Mouse (Mus musculus) duodenum, adult 2 months (tissue): ENCODE results near the gene Trp73. TPM values are rescaled to one million over a fixed set of nuclear protein-coding genes. Genes with fewer than 3 reads are reported as not detected.

Experiments
- polyA plus RNA-seq: library from polyadenylated mRNA; depleted of rRNA; stranded (reverse); fragments of >200 nt; gene quantifications from 2 replicates; pipeline ENCODE4 v1.2.3, GENCODE M21; 2012; ENCODE audit warnings: low replicate concordance; rRNA removed

Trp73 gene
- polyA plus RNA-seq = 0.23 and 0.28 TPM in 2 replicates

GRCm38 (mm10) chr4:154140182-154140212 lies at the start of gene Trp73:
TSS of gene Trp73 (minus strand) at chr4:154140208.

GRCm38 (mm10) chr4:154170506-154171150 lies 30.6 kb upstream of the Trp73 start, which contains the start of gene Megf6:
TSS of gene Megf6 (plus strand) at chr4:154170730.

GRCm38 (mm10) chr4:154160538-154161390 lies 20.8 kb upstream of the Trp73 start, which contains the start of gene Tprgl:
TSS of gene Tprgl (minus strand) at chr4:154160666.

GRCm38 (mm10) chr4:154142211-154143040 lies 2.4 kb upstream of the Trp73 start, which contains the start of gene Wrap73:
TSS of gene Wrap73 (plus strand) at chr4:154142372.

GRCm38 (mm10) chr4:154042577-154042976 lies 97.4 kb downstream of the Trp73 start, which contains the start of gene Ccdc27:
TSS of gene Ccdc27 (minus strand) at chr4:154042677.

GRCm38 (mm10) chr4:154025641-154026440 lies 114.2 kb downstream of the Trp73 start, which contains the start of gene Smim1:
TSS of gene Smim1 (minus strand) at chr4:154026230.

GRCm38 (mm10) chr4:154011646-154012089 lies 128.3 kb downstream of the Trp73 start, which contains the start of gene Lrrc47:
TSS of gene Lrrc47 (plus strand) at chr4:154011731.

Other genes with a start within 250 kb of the Trp73 start
- gene A430005L14Rik, start 183.0 kb downstream of the Trp73 start, polyA plus RNA-seq = 49.4 and 61.6 TPM in 2 replicates
- gene Dffb, start 165.1 kb downstream of the Trp73 start, polyA plus RNA-seq = 19.6 and 26.7 TPM in 2 replicates
- gene Cep104, start 165.0 kb downstream of the Trp73 start, polyA plus RNA-seq = 8.0 and 8.1 TPM in 2 replicates
- 41.7 and 57.5 TPM in 2 replicates for gene Lrrc47, start 128.5 kb downstream of the Trp73 start, polyA plus RNA-seq
- 11.7 and 13.4 TPM in 2 replicates for gene Smim1, start 114.0 kb downstream of the Trp73 start, polyA plus RNA-seq
- not detected in 2 replicates for gene Ccdc27, start 97.5 kb downstream of the Trp73 start, polyA plus RNA-seq
- 17.2 and 21.9 TPM in 2 replicates for gene Wrap73, start 2.2 kb upstream of the Trp73 start, polyA plus RNA-seq
- 69.9 and 86.2 TPM in 2 replicates for gene Tprgl, start 20.5 kb upstream of the Trp73 start, polyA plus RNA-seq
- gene Megf6, start 30.5 kb upstream of the Trp73 start, polyA plus RNA-seq = 2.5 and 6.2 TPM in 2 replicates
- gene Arhgef16, start 161.5 kb upstream of the Trp73 start, polyA plus RNA-seq = 83.6 and 138 TPM in 2 replicates
- gene B230104I21Rik, start 195.9 kb upstream of the Trp73 start, polyA plus RNA-seq = not detected in 2 replicates